Mouse (Mus musculus): Measurements from ENCODE around the gene 4930564D02Rik.

4930564D02Rik gene

DNA sequence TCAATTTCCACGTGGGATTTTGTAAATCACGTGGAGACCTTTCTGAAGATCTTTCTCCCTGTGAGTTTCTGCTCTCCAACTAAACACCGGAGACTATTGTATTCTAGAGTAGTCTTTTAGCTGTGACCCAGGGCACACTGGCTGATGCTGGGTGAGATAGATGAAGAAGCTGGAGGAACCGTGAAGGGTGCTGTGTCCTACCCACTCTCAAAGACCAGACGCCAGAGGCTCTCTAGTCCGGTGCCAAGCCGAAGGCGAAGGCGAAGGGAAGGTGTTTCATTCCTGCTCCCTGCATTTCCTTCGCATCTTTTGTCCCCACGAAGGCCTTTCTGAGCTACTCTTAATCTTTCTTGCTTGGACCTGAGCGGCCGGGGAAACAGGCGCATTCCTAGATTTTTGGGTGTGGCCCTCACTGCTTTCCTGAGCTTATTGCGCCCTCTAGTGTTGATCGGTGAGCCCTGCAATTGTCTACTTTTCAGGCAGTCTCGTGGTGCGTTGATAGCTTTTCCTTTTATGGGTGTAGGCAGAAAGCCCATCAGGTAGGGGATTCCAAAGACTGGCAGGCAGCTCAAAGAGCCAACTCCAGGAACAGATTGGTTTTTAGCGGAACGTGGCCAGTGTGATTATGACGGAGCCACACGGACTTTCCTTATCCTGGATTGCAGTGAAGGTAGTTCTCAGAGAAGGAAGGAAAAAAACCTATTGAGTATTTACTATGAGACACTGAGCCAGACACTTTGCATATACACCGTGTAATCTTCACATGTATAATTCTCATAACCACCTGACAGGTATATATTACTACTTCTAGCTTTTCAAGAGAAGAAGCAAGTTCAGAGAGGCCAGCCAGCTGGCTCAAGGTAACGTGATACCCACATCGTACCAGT, 7.8 kb upstream of the 4930564D02Rik start:
- DNase-seq (ENCODE audit: low spot score): peak; percentile 76

DNA sequence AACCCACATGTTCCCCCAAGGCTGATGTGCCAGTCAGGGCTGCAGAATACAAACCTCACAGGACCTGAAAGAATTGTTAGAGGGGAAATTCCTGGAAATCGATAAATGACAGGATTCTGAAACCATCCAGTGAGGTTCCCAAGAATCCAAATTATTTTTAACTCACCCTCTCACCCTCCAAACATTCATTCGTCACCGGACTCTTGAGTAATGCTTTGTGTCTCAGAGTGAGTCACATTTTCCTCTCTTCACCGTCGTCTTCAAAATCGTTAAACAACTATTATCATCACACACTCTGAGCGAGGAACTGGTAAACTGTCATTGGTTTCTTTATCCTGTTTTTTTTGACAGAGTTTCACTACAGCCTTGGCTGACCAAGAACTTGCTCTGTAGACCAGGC, 6.7 kb upstream of the 4930564D02Rik start:
- DNase-seq (ENCODE audit: low spot score): no peak

DNA sequence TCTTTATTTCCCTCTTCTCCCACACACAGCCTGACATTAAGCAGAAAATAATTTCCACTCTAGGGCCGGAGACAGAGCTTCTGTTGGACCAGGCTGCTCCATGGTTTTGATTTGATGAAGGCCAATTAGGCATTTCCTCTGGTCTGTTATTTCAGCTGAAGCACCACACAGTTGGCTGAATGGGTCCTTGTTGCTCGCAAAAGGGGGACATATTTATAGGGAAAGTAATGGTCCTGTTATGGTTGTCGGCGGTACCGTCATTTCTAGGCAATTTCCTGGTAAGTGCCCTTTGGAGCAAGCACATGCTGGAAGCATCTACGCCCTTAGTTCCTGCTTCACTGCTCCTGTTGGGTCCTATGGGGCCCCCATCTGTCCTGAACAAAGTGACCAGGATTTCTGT, 5.7 kb upstream of the 4930564D02Rik start:
- no peak for DNase-seq (ENCODE audit: low spot score)

DNA sequence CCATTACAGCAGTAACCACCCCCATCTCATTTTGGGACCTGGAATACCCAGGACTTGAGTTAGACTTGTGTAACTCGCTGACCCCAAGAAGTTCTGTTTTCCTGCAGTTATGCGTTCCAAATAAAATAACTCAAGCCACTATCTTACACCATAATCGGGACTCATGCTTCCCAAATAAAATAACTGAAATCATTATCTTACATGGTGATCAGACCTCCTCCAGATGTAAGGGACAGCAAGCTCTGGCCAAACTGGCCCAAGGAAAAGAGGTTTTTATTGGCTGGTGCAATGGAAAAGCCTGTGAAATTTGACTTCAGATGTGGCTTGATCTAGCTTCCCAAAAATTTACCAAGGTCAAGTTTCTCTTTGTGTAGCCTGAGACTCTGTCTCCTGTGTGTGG, 5.1 kb upstream of the 4930564D02Rik start:
- no peak for DNase-seq (ENCODE audit: low spot score)

DNA sequence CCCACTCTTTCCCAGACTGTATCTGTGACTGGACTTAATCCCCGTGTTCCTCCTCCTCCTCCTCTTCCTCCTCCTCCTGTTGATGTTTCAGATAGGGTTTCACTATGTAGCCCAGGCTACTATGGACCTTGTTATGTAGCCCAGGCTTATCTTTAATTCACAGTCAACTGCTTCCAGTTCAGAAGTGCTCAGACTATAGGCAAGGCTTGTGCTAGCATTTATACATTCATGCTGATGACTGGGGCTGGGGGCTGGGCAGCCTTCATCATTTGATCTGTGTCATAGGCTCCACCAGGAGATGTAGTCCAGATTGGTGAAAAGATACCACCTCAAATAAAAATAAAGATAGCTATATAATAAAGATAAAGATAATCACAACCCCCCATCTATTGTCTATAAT, 4.7 kb upstream of the 4930564D02Rik start:
- DNase-seq (ENCODE audit: low spot score): no peak

DNA sequence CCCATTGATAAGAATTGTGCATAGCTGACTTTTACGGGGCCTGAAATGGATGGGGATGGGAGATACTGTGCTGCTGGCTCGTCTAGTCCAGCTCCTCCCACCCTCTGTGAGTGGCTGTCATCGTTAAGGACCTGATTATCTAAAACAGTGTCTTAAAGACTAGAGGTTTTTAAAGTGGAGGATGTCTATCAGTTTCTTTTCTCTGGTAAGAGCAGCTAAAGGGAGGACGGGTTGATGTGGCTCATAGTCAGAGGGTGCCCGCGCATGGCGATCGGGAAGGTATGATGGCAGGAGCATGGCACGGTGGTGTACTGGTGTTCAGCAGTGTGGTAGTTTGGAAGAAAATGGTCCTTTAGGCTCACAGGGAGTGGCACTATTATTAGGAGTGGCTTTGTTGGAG, 4.0 kb upstream of the 4930564D02Rik start:
- DNase-seq (ENCODE audit: low spot score): no peak

DNA sequence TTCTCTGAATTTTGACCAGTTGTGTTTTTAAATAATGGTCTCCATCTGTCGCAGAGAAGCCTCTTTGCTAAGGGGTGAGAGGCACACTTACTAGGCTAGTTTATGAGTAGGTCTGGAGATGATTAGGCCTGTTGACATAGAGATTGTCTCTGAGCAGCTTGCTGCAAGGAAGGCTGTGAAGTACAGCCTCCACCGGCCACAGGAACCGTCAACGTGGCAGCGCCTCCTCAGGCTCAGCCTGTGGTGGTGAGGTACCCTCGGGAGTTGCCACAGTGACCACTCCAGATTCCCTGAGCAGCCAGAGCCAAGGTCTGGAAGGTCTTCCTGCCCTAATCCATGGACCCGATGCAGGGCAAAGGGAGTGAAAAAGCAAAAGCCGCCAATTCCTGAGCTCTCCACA, 3.9 kb downstream of the 4930564D02Rik start:
- no peak for DNase-seq (ENCODE audit: low spot score)

DNA sequence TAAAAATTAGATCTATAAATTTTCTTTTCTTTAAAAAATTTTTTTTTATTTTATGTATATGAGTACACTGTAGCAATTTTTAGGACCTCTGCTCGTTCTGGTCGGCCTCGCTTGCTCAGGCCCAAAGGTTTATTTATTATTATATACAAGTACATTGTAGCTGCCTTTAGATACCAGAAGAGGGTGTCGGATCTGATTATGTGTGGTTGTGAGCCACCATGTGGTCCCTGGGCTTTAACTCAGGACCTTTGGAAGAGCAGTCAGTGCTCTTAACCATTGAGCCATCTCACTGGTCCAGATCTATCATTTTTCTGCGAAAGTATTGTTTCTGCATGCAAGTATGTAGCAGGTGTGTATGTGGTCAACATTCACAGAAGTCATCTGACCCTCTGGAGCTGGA, 4.6 kb downstream of the 4930564D02Rik start:
- no peak for DNase-seq (ENCODE audit: low spot score)

DNA sequence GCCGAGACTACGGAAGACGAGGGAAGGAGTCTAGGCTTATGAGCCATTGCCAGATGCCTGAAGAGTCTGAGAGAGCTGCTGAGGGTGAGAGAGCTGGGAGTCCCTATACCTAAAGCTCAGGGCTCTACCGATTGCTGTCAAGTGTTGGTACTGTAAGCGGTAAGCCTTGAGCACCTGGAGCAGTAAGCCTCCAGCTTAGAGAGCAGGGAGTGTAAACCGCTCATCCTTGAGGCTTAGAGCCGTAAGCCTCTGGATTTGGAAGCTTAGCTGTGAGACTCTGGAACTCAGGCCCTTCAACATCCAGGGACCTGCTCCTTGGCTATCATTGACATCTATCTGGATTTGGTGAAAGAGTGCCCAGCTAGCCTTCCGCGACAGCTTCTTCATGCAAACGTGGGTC, 5.9 kb downstream of the 4930564D02Rik start:
- DNase-seq (ENCODE audit: low spot score): no peak

DNA sequence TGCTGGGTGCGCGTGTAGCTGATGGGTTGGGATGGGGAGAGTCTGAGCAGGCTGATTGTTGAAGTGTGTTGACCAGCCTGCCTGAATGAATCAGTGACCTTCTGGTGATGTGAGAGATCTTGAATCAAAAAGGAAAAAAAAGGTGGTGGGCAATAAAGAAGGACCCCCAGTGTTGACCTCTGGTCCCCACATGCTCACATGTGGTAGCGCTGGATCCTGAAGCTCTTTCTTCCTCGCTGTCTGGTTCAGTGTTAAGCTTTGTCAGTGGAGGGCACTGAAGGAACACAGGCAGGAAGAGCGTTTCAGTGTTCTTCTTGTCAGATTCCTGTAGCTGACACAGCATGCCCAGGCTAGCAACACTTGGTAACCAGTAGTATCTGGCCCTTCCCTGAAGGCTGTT, 9.2 kb downstream of the 4930564D02Rik start:
- no peak for DNase-seq (ENCODE audit: low spot score)

DNA sequence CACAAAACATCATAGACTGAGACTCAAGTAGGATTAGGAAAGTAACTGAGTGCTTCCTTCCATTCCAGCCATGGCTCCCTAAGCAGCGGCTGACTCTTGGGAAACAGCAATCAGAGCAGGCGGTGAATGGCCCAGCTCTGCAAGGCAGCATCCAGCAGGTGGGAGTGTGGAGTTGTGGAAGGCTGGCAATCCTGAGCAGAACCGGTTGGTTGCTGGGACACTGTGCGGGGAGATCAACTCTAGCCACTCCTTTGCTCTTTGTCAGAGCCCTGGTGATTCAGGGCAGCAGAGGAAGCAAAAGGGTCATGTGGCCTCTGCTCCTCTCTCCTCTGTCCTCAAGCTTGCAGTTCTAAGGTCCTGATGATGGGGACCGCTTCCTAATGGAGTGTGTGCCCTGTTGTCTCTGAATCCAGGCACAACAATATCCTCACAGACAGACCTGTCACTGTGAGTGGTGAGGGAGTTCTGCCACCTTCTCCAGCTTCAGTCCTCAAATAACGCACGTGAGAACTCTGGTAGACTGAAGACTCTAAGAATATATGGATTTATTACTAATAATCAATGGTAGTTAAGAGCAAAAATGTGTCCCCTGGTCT, 11.7 kb downstream of the 4930564D02Rik start:
- DNase-seq (ENCODE audit: low spot score): peak; percentile 64

DNA sequence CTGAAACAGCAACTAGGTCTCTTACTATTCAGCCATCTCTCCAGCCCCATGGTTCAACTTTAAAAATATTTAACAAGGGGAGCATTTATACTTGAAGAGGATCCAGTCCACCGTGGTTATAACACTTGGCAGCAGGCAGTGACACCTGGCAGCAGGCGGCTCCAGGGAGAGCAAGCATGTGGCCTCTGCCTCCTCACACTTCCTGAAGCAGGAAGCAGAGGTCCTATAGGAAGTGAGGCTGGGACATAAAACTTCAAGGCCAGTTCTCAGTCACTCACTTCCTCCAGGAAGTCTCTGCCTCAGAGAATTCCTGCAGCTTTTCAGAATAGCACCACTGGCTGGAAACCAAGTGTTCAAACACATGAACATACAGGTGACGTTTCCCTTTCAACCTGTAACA, 20.7 kb downstream of the 4930564D02Rik start:
- DNase-seq (ENCODE audit: low spot score): no peak

DNA sequence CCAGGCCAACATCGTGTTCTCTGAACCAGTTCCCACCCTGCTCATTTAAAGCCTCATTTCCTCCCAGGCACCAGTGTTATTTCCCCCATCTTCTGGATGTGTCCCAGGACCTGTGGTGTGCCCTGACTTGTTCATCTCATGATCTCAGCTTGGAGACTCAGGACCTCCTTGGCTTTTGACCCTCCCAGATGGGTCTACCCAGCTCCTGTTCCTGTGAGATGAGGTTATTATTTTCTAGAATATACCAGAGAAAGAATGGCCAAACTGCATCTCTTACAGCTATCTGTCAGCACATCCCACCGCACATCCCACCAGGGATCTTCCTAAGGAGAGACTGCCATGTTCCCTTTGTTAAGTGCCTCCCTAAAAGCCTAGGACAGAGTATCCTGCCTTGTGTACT, 22.0 kb downstream of the 4930564D02Rik start:
- DNase-seq (ENCODE audit: low spot score): no peak

DNA sequence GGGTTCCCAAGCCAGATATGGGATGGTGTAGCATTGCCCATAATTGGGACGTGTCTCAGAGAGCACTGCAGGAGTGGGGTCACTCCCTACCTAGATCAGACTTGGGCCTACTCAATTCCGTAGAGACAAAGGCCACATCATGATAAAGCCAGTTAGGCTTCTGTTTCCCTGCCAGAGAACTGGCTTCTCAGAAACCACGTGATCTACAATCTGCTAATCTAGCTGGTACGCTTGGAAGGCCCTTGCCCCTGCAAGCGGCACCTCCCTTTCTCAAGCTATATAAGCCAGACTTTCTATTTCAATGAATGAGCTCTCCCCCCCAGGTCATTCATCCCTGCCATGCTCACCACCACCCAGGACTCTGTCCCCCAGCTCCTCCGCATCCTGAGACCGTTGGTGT, 23.5 kb downstream of the 4930564D02Rik start:
- DNase-seq (ENCODE audit: low spot score): no peak

DNA sequence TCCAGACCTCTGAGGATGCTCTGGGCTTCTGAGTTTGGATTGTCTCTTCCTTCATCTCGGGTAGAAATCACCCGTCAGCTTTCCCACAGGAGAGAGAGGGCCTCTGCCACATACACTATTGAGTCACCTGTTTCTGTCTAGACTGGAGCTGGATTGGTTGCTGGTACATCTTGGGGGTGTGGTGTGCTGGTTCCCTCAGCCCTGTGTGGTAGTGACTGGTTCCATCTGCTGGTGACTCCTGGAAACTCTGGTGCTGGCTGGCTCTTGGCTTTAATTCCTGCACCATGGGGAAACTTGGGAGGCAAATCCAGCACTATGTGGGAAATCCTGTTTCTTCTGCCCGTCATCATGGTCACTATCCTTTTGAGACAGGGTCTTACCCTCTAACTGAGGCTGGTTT, 24.3 kb downstream of the 4930564D02Rik start:
- peak; percentile 17 for DNase-seq (ENCODE audit: low spot score)

DNA sequence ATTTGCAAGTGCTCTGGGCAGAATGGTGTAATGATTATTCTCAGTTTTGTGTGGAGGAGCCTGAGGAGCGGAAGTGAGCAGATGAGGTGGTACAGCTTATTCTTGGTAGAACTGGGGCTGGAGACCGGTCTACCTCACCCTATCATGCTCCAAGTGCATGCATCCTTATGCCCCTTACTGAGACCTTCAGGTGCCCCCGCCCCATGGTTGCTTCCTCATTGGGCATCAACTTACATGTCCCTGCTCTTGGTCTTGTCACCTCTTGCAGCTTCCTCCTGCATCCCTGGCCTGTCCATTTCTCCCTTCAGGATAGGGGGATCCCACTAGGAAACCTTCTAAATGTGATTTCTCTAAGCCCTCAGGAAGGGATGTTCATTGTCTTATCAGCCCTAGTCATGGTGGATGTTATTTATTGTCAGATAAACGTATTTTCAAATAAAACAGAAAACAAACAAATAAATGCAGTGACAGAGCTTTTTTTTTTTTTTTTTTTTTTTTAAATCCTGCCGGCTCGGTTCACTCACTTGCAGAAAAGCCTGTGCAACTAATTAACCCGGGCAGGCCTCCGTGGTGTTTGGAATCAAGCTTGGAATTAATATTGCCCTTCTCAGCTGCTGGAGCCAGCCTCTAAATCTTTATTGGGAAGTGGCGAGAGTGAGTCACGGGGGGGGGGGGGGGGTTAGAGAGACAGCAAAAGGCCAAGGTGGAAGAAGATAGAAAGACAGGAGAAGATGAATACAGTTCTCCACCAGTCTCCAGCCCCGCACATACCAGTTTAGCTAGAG, 26.3 kb downstream of the 4930564D02Rik start:
- DNase-seq (ENCODE audit: low spot score): no peak

DNA sequence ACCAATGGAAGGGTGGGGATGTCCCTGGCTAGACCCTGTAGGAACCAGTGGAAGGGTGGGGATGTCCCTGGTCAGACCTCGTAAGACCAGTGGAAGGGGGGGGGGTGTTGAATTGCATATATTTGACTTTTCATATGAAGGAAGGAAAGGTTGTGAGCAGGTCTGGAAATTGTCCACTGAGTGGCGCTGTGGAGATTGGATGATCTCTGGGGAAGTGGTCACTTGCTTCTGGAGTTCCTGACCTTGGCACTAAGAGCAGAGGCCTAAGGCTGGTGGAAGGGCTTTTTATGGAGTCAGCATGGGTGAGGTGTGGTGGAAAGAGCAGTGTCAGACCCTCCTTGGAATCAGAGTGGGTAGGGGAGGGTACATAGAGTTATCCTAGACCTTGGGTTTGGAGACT, 27.8 kb downstream of the 4930564D02Rik start:
- no peak for DNase-seq (ENCODE audit: low spot score)

DNA sequence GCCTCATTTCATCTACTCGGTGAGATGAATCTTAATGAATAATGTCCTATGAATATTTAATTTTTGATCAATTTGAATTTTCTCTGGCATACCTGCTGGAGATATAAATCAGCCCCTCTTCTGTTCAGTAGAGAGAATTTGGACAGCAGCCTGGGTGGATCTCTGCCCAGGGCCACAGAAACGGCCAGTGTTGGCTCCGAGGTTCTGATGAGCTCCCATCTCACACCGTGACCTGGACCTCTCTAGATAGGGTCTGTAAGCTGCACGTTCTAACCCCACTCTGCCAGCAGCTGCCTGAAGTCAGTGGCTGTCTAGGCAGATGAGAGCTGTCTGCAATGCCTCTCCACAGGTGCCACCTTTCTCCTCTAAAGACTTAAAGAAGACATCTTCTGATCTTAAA, 28.4 kb downstream of the 4930564D02Rik start:
- DNase-seq (ENCODE audit: low spot score): no peak

DNA sequence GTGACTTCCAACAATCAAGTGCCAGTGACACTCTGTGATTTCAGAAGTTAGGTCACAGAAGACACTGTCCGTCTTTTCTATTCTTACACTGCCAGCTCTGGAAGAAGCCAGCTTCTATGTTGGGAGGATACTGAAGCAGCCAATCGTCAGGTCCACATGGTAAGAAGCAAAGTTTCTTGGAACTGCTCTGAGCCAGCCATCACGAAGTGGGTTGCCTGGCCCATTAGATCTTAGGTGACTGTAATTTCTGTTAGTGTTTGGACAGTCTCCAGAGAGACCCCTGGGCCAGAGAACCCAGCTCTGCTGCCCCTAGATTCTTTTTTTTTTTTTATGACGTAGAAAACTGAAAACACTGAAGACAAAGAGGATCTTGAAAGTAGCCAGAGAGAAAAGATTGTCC, 30.9 kb downstream of the 4930564D02Rik start:
- no peak for DNase-seq (ENCODE audit: low spot score)

DNA sequence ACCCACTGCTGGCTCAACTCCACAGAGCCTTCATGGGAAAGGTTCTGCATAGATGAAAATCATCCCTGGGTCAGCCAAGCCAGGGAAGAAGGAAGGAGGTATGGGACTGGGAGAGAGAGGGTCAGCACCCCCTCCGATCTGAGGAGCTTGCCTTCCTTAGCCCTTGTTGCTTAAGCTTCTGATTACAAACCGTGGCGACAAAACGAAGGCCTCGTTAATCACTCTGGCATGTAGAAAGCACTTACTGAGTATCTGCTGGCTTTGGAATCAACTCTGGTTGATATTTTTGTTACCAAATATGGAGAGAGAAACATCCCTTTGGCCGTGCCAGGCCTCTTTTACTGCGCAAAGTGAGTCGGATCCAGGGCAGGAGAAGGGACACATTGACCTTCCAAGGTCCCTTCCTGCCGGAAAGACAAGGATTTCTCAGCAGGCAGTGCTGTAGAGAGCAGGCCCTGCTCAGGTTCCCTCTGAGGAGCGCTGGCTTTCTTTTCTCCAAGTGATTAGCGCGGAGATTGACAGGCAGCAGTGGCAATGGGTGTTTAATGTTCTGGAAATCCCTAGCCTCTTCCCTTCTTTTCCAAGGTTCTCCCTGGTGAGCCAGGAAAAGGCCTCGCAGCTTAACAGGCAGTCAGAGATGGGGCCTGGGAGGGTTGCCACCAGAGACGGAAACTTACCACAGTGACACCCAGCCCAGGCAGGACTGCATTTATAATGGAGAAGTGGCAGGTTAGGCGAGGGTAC, 33.1 kb downstream of the 4930564D02Rik start:
- DNase-seq (ENCODE audit: low spot score): no peak

DNA sequence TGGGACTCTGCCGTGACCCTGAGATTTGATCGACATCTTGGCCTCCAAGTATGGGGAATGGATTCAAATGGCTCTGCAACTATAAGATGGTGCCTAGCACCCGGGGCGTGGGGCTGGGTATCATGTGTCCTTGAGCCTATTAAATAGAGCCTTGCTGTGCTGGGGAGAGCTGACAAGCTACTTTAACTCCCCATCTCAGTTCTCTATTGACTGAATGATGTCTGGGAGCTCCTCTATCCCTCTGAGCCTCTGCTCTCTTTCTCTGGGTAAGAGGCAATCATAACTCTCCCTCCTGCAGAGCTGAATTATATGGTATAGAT, 33.6 kb downstream of the 4930564D02Rik start:
- DNase-seq (ENCODE audit: low spot score): no peak

DNA sequence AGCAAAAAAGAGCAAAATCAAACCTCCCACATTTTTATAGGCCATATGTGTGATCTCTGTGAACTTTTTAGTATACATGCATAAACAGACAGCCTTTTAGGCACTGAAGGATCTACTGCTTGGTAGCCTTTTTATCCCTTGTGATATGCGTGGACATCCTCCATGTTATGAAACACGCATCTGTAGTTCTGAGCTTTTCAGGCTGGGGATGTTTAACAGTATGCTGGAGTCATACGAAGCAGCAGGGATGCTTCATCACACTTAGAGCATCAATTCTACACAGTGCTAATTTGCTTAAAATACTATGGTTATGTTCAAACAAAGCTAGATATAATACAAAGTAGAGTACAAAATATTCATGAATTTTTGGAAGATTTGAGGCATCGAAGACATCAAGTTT, 39.2 kb downstream of the 4930564D02Rik start:
- DNase-seq (ENCODE audit: low spot score): no peak

All from yolk sac, embryonic 10.5 days (tissue).